Mouse (Mus musculus): ENCODE measurements around the gene Olfr1386. TPM values are rescaled to one million over a fixed set of nuclear protein-coding genes. Genes with fewer than 3 reads are reported as not detected.

The Olfr1386 gene
- polyA plus RNA-seq, 1 experiment from 2014 or later: not detected

Other genes starting within 250 kb of the Olfr1386 start
- 46.6 and 49.9 TPM in 2 replicates for gene Mgat1, start 220.9 kb upstream of the Olfr1386 start, polyA plus RNA-seq (2016; fragmentation: Nextera tagmentation; extraction: Ambion mirVana)
- 0.08 TPM in 1 of 2 replicates, not detected in the other for gene Olfr1393, start 186.7 kb upstream of the Olfr1386 start, polyA plus RNA-seq (2016; fragmentation: Nextera tagmentation; extraction: Ambion mirVana)
- gene Olfr1392, start 179.8 kb upstream of the Olfr1386 start, polyA plus RNA-seq (2016; fragmentation: Nextera tagmentation; extraction: Ambion mirVana): not detected in 2 replicates
- gene Olfr10, start 160.3 kb upstream of the Olfr1386 start, polyA plus RNA-seq (2016; fragmentation: Nextera tagmentation; extraction: Ambion mirVana): not detected in 2 replicates
- gene Olfr1391, start 142.3 kb upstream of the Olfr1386 start, polyA plus RNA-seq (2016; fragmentation: Nextera tagmentation; extraction: Ambion mirVana): not detected in 2 replicates
- not detected in 2 replicates for gene Olfr1390, start 129.9 kb upstream of the Olfr1386 start, polyA plus RNA-seq (2016; fragmentation: Nextera tagmentation; extraction: Ambion mirVana)
- not detected in 2 replicates for gene Olfr1389, start 42.0 kb upstream of the Olfr1386 start, polyA plus RNA-seq (2016; fragmentation: Nextera tagmentation; extraction: Ambion mirVana)
- gene Olfr1388, start 28.4 kb upstream of the Olfr1386 start, polyA plus RNA-seq (2016; fragmentation: Nextera tagmentation; extraction: Ambion mirVana): 0.14 and 0.19 TPM in 2 replicates
- gene Olfr1387, start 9.7 kb upstream of the Olfr1386 start, polyA plus RNA-seq (2016; fragmentation: Nextera tagmentation; extraction: Ambion mirVana): not detected in 2 replicates
- not detected in 2 replicates for gene Olfr1385, start 24.0 kb downstream of the Olfr1386 start, polyA plus RNA-seq (2016; fragmentation: Nextera tagmentation; extraction: Ambion mirVana)
- gene Olfr1384, start 41.7 kb downstream of the Olfr1386 start, polyA plus RNA-seq (2016; fragmentation: Nextera tagmentation; extraction: Ambion mirVana): not detected in 2 replicates
- not detected in 2 replicates for gene Olfr1383, start 54.6 kb downstream of the Olfr1386 start, polyA plus RNA-seq (2016; fragmentation: Nextera tagmentation; extraction: Ambion mirVana)
- gene Olfr1382, start 63.2 kb downstream of the Olfr1386 start, polyA plus RNA-seq (2016; fragmentation: Nextera tagmentation; extraction: Ambion mirVana): not detected in 2 replicates
- not detected in 2 replicates for gene Olfr1381, start 78.4 kb downstream of the Olfr1386 start, polyA plus RNA-seq (2016; fragmentation: Nextera tagmentation; extraction: Ambion mirVana)
- not detected in 2 replicates for gene Olfr1380, start 91.8 kb downstream of the Olfr1386 start, polyA plus RNA-seq (2016; fragmentation: Nextera tagmentation; extraction: Ambion mirVana)
- gene Flt4, start 144.2 kb downstream of the Olfr1386 start, polyA plus RNA-seq (2016; fragmentation: Nextera tagmentation; extraction: Ambion mirVana): 5.1 and 5.4 TPM in 2 replicates
- not detected in 2 replicates for gene Scgb3a1, start 198.6 kb downstream of the Olfr1386 start, polyA plus RNA-seq (2016; fragmentation: Nextera tagmentation; extraction: Ambion mirVana)
- gene Cnot6, start 247.7 kb downstream of the Olfr1386 start, polyA plus RNA-seq (2016; fragmentation: Nextera tagmentation; extraction: Ambion mirVana): 85.9 and 90.0 TPM in 2 replicates

Data from embryonic facial prominence, embryonic 12.5 days (tissue).